Mouse (Mus musculus): ENCODE measurements around the gene Wdhd1.

DNA sequence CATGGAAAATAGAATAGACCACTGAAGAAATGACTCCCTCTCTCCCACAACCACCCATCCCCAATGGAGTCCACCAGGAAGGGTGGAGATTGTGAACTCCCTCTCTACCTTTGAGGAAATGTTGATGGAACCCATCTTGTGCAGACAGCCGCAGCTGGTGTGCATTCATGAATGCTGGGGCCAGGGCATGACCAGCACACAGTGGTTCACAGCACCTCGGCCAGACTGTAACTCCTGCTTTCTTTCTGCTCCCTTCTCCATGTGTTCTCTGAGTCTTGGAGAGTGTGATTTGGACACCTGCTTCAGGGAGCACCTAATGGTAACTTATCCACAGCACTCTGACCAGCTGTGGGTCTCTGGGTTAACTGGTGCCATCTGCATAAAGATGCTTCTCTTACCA is 60.1 kb downstream of the Wdhd1 start:
- TF ChIP-seq EP300 (IDR thresholded peaks at IDR 0.05; ENCODE audit: low read depth) (no peak), CTCF (IDR thresholded peaks at IDR 0.05; ENCODE audit: low read depth) (no peak)

Measured in liver, embryonic 14.5 days (tissue).